Mouse (Mus musculus) E14TG2a.4 (cell line): ENCODE results near the gene Pdzd3.
A peak's percentile ranks its signal among the peaks of the same experiment; 100 is the strongest.
"Not testable (repeated sequence)": the region's sequence is repeated elsewhere in the genome, so short reads cannot be mapped to it uniquely, and the experiment has no call there.

Source experiments
- H3K27me3 ChIP-seq: 2 replicates; pipeline ENCODE4 v1.6.1; 2014; ENCODE audit warnings: low read length, control low read depth; ENCODE audit not compliant: insufficient read depth
- H3K36me3 ChIP-seq: 2 replicates; pipeline ENCODE4 v1.6.1; 2014; ENCODE audit warnings: low read length, control low read depth; ENCODE audit not compliant: insufficient read depth
- H3K4me1 ChIP-seq: replicated peaks from 2 replicates; pipeline ENCODE4 v1.6.1; 2014; ENCODE audit warnings: low read depth, low read length, control low read depth
- H3K4me3 ChIP-seq: replicated peaks from 2 replicates; pipeline ENCODE4 v1.5.1; 2014; ENCODE audit warnings: mild to moderate bottlenecking, low read length
- H3K9me3 ChIP-seq: 2 replicates; pipeline ENCODE4 v1.6.1; 2014; ENCODE audit warnings: low read length, control low read depth
- CTCF ChIP-seq: conservative IDR thresholded peaks from 2 replicates; pipeline ENCODE4 v1.5.1; 2014; ENCODE audit warnings: low read length
- NANOG ChIP-seq: IDR thresholded peaks from 2 replicates; pipeline ENCODE4 v1.6.1; 2014; ENCODE audit warnings: borderline replicate concordance, low read length, mixed read lengths
- POU5F1 ChIP-seq: IDR thresholded peaks from 2 replicates; pipeline ENCODE4 v1.6.1; 2014; ENCODE audit warnings: low read length, borderline replicate concordance

Gene Pdzd3

DNA sequence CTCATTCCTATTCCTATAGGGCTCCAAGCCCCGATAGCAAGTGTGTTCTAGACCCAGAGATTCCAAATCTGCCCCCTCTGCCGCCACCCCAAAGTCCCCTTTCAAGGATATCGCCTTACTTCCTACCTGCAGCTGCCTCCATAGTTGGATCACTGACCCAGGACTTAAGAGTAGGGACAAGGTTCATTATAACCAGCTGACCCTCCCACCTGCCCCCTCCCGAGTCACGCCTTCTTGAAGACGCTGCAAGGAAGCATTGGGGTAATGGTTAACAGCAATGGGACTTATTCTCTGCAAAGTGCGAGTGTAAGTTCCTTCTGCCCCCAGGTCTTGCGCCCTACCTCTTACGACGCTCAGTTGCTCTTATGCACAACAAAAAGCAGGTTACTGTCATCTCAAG, at the start of gene Pdzd3:
Pdzd3 (minus strand) TSS at position 158 of the 400 bp plus-strand sequence.
- TF ChIP-seq POU5F1 = no peak

DNA sequence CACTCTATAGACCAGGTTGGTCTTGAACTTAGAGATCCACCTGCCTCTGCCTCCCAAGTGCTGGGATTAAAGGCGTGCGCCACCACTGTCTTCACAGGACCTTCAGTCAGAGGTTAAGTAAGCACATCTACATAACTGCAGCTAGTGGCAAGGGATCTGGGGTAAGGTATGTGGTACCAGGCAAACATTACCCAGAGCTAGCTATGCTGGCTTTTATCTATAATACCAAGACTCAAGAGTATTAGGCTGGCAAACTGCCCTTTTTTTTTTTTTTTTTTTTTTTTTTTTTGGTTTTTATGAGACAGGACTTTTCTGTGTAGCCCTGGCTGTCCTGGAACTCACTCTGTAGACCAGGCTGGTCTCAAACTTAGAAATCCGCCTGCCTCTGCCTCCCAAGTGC, 48.7 kb upstream of the Pdzd3 start:
- H3K4me3 ChIP-seq, H3K9me3 ChIP-seq, H3K27me3 ChIP-seq: not testable (repeated sequence)
- Histone ChIP-seq H3K36me3 (peaks cover 86% of the 10 kb centered on the region), H3K4me1 (peaks cover 33% of the 10 kb centered on the region)

More for the DNA sequence above, at the start of gene Pdzd3:
- Histone ChIP-seq H3K9me3 (no peaks in the 10 kb centered on the region), H3K4me1 (peaks cover 61% of the 10 kb centered on the region), H3K36me3 (no peaks in the 10 kb centered on the region), H3K4me3 (peak within 1 kb of the TSS; percentile 55; the same call in 1 of the 2 replicates), H3K27me3 (peaks cover 54% of the 10 kb centered on the region)

DNA sequence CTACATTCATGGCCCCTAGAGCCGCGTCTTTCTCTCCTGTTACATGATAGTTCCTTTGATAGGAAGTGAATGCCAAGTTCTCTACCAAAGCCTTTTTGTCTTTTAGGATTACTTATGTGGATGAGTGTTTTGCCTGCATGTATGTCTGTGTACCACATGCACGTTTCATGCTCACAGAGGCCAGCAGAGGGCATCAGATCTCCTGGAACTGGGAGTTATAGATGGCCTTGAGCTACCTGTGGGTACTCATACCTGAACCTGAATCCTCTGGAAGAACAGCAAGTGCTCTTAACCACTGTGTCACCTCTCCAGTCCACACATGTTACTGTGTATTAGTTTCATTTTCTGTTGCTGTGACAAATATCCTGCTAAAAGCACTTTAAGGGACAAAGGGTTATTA, 41.2 kb upstream of the Pdzd3 start:
- Histone ChIP-seq H3K27me3 (peaks cover 18% of the 10 kb centered on the region), H3K4me1 (peaks cover 16% of the 10 kb centered on the region), H3K9me3 (no peaks in the 10 kb centered on the region), H3K36me3 (peaks cover 67% of the 10 kb centered on the region), H3K4me3 (no peak overlapping the region)
- no peak for TF ChIP-seq POU5F1
- peak; percentile 35; the same call in 1 of the 2 replicates for TF ChIP-seq CTCF

DNA sequence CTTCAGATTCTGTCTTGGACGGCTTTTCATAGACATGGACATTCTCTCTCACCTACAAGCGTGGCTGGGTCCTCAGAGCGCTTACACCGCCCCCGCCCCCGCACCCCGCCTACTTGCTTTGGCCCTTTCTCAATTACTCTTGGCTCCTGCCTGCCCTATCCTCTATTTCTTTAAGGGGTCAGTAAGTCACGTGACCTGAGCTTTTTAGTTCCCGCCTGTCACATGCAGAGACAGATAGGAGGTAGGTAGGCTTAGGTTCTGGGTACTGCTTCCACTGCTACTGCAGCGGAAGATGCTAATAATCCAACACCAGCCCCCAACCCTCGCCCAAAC, 37.7 kb upstream of the Pdzd3 start:
- Histone ChIP-seq H3K27me3 (peaks cover 45% of the 10 kb centered on the region), H3K9me3 (no peaks in the 10 kb centered on the region), H3K4me3 (no peak overlapping the region), H3K36me3 (peaks cover 33% of the 10 kb centered on the region), H3K4me1 (peaks cover 27% of the 10 kb centered on the region)
- TF ChIP-seq NANOG = no peak

DNA sequence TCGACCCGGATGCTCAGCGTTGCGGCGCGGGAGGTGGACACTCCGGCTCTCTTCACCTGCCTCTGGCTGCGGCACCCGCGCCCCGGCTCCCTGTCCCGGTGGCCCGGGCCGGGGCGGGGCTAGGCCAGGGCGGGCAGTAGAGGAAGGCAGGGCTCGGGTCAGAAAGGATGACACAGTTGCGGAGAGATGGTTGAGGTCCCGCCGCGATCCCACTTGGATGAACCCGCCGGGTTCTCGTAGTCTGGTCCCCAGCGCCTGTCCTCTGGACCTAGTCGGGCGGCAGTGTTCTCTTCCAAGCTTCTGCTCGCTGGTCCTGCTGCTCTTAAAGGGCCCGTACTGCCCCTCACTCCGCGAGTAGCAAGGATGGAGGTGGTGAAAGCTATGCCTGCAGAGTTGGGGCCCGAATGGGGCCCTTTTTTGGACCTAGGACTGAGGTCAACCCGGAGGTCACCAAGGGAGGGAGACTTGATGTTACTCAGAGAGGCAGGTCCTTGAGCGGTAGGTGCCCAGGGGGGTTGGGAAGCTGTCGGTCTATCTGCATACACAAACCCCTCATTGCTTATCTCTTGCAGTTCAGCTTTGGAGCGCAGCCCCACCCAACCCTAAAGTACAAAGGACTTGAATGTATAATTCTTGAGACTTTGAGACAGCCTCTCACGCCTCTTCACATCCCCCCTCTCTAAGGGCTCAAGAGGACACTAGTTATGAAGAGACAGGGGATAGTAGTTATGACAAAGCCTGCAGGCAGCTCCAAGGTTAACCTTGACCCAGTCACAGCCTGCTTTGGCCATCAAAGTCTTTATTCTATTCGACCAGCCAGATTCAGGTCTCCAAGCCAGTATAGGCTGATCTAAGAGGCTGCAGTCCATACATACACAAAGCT, 37.0 kb upstream of the Pdzd3 start, which contains the start of gene Abcg4:
Abcg4 (minus strand) TSS at position 540 of the 883 bp plus-strand sequence.
- Histone ChIP-seq H3K4me1 (peaks cover 27% of the 10 kb centered on the region), H3K36me3 (peaks cover 27% of the 10 kb centered on the region), H3K9me3 (no peaks in the 10 kb centered on the region), H3K4me3 (peak within 1 kb of the TSS; percentile 78), H3K27me3 (peaks cover 49% of the 10 kb centered on the region)
- no peak for TF ChIP-seq POU5F1
- no peak for TF ChIP-seq CTCF
- no peak for TF ChIP-seq NANOG

DNA sequence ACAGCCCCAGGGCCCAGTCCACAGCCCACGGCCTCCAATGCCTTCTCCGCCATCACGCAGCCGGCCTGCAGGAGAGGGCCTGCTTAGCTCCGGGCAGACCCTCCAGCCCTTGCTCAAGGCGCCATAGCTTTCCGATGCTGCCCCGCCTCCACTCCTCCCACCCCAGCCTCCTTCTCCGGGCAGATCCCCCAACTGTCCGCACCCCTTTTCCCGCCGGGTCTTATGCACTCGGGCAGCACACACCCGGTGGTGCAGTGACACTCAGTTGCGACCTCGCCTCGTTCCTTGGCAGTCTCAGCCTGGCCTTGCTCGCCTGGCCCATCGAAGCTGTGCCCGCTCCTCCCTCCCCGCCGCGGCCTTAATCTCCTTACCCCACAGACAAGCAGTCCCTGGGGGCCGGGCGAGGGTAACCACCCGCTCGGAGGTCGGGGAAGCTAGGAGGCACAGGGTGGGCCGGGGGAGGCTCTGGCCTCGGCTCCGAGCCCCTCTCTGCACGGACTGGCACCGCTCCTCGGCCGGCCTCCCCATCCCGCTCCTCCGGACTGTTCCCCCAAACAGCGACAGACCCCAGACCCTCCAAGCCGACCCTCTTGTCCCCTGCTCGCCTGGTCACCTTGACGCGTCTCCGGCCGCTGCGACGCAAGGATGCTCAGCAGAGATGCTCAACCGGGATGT, 36.3 kb upstream of the Pdzd3 start:
- H3K36me3 ChIP-seq = peaks cover 19% of the 10 kb centered on the region
- TF ChIP-seq POU5F1 = no peak
- no peak for TF ChIP-seq NANOG
- TF ChIP-seq CTCF = no peak

DNA sequence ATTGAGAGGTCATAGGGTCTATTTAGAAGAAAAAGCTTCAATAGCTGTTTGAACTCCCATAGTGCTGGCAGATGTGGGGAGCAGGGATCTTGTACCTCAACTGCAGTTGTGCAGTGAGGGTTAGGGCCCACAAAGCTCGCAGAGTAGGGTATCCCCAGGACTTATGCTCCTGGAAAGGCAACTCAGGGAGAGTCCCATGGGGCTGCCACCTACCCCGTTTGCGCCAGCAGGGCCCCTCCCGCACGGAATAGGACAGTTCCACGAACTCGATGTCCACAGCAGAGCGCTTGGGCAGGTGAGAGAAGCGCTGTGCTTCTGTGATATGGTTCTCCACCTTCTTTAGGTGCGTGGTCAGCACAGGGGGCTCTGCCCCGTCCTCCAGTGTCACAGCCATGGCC, 35.7 kb upstream of the Pdzd3 start:
- TF ChIP-seq NANOG (no peak), CTCF (no peak), POU5F1 (no peak)
- Histone ChIP-seq H3K4me1 (peaks cover 27% of the 10 kb centered on the region), H3K36me3 (peaks cover 14% of the 10 kb centered on the region), H3K9me3 (no peaks in the 10 kb centered on the region), H3K4me3 (peak overlapping the region; percentile 78), H3K27me3 (peaks cover 49% of the 10 kb centered on the region)

More for the DNA sequence above, 36.3 kb upstream of the Pdzd3 start:
- H3K4me3 ChIP-seq = peak overlapping the region; percentile 78
- peaks cover 49% of the 10 kb centered on the region for H3K27me3 ChIP-seq
- peaks cover 27% of the 10 kb centered on the region for H3K4me1 ChIP-seq
- no peaks in the 10 kb centered on the region for H3K9me3 ChIP-seq

DNA sequence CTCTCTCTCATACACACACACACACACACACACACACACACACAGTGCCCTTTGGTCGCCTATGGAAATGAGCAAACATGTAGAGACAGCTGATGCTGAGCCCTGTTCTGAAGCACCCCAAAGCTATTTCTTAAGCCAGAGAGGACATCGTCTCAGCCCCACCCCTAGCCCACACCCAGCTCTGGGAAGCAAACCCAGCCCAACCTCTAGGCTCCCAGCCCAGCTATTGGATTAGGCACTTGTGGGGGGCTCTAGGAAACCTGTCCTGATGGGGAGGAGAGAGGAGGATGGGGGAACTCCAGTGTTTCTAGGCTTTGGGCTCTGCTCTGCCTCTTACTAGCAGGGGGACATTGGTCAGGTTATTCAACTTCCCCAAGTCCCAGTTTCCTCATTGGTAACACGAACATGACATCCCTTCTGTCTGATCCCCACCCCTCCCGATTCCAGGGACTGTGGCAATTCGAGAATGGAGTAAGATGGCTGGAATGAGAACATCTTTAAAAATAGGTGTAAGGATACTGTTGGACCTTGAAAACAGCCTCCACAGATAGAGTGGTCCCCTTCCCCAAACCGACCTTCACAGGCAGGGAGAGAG, 35.1 kb upstream of the Pdzd3 start:
- no peaks in the 10 kb centered on the region for H3K9me3 ChIP-seq
- H3K27me3 ChIP-seq = peaks cover 55% of the 10 kb centered on the region
- TF ChIP-seq NANOG (no peak), CTCF (no peak), POU5F1 (no peak)
- no peak overlapping the region for H3K4me3 ChIP-seq
- peaks cover 31% of the 10 kb centered on the region for H3K4me1 ChIP-seq
- peaks cover 8% of the 10 kb centered on the region for H3K36me3 ChIP-seq

DNA sequence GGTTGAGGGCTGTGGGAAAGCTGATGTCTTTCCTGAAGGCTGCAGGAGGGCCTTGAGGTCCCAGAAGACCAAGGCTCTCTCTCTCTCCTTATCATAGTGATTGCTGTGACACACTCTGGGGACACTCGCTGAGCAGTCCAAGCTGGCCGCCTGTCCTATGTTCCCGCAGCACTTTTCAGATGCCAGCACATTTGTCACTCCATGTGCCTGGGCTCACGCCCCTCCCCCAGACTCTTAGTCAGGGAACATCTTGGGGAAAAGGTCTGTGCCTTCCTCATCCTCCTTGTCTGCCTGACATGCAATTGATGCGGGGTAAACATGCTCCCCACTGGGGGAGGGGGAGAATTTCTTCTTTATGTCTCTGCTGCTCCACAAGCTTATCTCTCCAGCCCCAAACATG, 31.9 kb upstream of the Pdzd3 start:
- H3K4me3 ChIP-seq = no peak overlapping the region
- peaks cover 33% of the 10 kb centered on the region for H3K4me1 ChIP-seq
- H3K36me3 ChIP-seq = no peaks in the 10 kb centered on the region
- H3K27me3 ChIP-seq = peaks cover 45% of the 10 kb centered on the region
- H3K9me3 ChIP-seq = no peaks in the 10 kb centered on the region
- TF ChIP-seq POU5F1 = no peak
- no peak for TF ChIP-seq NANOG
- no peak for TF ChIP-seq CTCF
